Mouse (Mus musculus) left cerebral cortex, adult 6 months (tissue): Measurements from ENCODE around the gene Sdc3. TPM values are rescaled to one million over a fixed set of nuclear protein-coding genes. Genes with fewer than 3 reads are reported as not detected.

Source experiments
- long read RNA-seq, 2 experiments: library from polyadenylated mRNA; unstranded; transcript quantifications; one replicate each; pipeline ENCODE4 v2.0.0; 2019 to 2020
- polyA plus RNA-seq: library from polyadenylated mRNA; unstranded; fragments of <200 nt; fragmentation: Nextera tagmentation; gene quantifications from 2 replicates; pipeline ENCODE4 v1.2.3, GENCODE M21; 2021

Sdc3 gene
- polyA plus RNA-seq, result 17.9 and 115 TPM in 2 replicates
- long read RNA-seq, experiment 1, full-length matches to known transcripts, result 25 of 131 reads
- long read RNA-seq, experiment 1, partial matches to known transcripts, result 14 of 131 reads
- long read RNA-seq, experiment 1, other reads (novel, unspliced or antisense), result 92 of 131 reads
- long read RNA-seq, experiment 2, partial matches to known transcripts, result 1 of 27 reads
- long read RNA-seq, experiment 2, other reads (novel, unspliced or antisense), result 25 of 27 reads

GRCm38 (mm10) chr4:130792376-130793179 is at the start of gene Sdc3:
Gene Sdc3 (plus strand): TSS chr4:130792537.

Other genes starting within 250 kb of the Sdc3 start
- 0.74 and 2.4 TPM in 2 replicates for gene Nkain1, start 218.4 kb upstream of the Sdc3 start, polyA plus RNA-seq
- gene Pum1, start 129.2 kb upstream of the Sdc3 start, polyA plus RNA-seq, result 22.2 and 29.7 TPM in 2 replicates
- gene Laptm5, start 120.6 kb downstream of the Sdc3 start, polyA plus RNA-seq, result 64.0 and 66.8 TPM in 2 replicates
- 0.16 and 0.24 TPM in 2 replicates for gene Matn1, start 151.8 kb downstream of the Sdc3 start, polyA plus RNA-seq